Mouse (Mus musculus): ENCODE results near the gene Smim11.

DNA sequence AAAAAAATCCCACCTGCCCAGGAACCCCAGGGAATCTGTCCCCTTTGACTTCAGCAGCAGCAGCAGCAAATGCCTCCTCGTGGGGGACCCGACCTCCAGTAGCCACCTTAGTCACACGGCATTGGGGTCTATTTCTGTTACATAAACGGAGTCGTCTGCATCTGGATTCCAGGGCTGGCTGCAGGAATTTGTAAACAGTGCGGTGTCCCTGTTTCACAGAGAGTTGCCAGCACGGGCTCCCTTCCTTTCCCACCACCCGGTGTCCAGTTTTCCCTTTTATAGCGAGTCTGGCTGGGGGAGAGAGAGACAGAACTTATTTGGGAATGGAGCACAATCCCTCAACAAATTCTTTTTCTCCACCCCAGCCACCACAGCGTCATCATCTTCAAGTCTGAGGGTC lies 16.0 kb upstream of the Smim11 start:
- no peak for TF ChIP-seq CTCF (IDR thresholded peaks at IDR 0.05; ENCODE audit: borderline replicate concordance, insufficient read depth, low read depth, low read length)
- TF ChIP-seq POLR2A (IDR thresholded peaks at IDR 0.05; ENCODE audit: borderline replicate concordance, insufficient read depth, low read length): no peak
